8 mouse cellular contexts compared by ENCODE assay signal in genomic region chr5:127290461-127291250, GRCm38 (mm10). TPM values are rescaled to one million over a fixed set of nuclear protein-coding genes. Genes with fewer than 3 reads are reported as not detected.
DNase-seq lines count a peak whose midpoint lies in the region; ATAC-seq lines count a peak whose summit lies in the region.
"Had no signal": no experiment of that assay in that cellular context is flagged by ENCODE, and none has a peak within 500 bp of the region (broad histone marks: within the 10 kb centered on the region; RNA-seq: fewer than 3 reads in every experiment).

No protein-coding gene starts in this region.

- H3K27me3 ChIP-seq in forebrain, embryonic 15.5 days, result no peaks in the 10 kb centered on the region
- no peaks in the 10 kb centered on the region for H3K27me3 ChIP-seq in limb, embryonic 10.5 days (ENCODE audit: low read depth, poor library complexity, severe bottlenecking)

- H3K9ac ChIP-seq in forebrain, embryonic 15.5 days (replicated peaks), result no peak overlapping the region

- 0 out of 2 replicates have a peak, but pooled peaks have one; percentile 41 for ATAC-seq in forebrain, embryonic 15.5 days (replicated peaks)

- no peaks in the 10 kb centered on the region for H3K36me3 ChIP-seq in forebrain, embryonic 15.5 days
- peaks cover 58% of the 10 kb centered on the region for H3K36me3 ChIP-seq in limb, embryonic 10.5 days

- DNase-seq in urinary bladder, postnatal 14 days (ENCODE audit: low spot score), result peak; percentile 5
- DNase-seq in urinary bladder, postnatal 4 days (ENCODE audit: low spot score in 2 of 2), result no peak
- DNase-seq in limb, embryonic 10.5 days (ENCODE audit: low spot score), result no peak
- no peak for DNase-seq in retina, embryonic 14.5 days (ENCODE audit: low spot score)
- DNase-seq in right cerebral cortex, postnatal 14 days, result no peak
- no peak for DNase-seq in ovary, postnatal 36 days (ENCODE audit: low spot score)
- DNase-seq: thymus, postnatal 14 days had no signal

- no peak overlapping the region for H3K4me3 ChIP-seq in forebrain, embryonic 15.5 days
- no peak overlapping the region for H3K4me3 ChIP-seq in limb, embryonic 10.5 days

- no peak overlapping the region for H3K4me2 ChIP-seq in forebrain, embryonic 15.5 days (replicated peaks)

- H3K4me1 ChIP-seq in forebrain, embryonic 15.5 days, result peaks cover 9% of the 10 kb centered on the region; the same call in 1 of the 2 replicates
- peaks cover 26% of the 10 kb centered on the region for H3K4me1 ChIP-seq in limb, embryonic 10.5 days

- H3K27ac ChIP-seq in forebrain, embryonic 15.5 days (replicated peaks), result peak overlapping the region; percentile 54
- 0 out of 2 replicates have a peak overlapping the region, but pooled peaks have one; percentile 6 for H3K27ac ChIP-seq in limb, embryonic 10.5 days

- 71% methylated on average over 17 of the region's 17 CpGs for WGBS in forebrain, embryonic 15.5 days
- WGBS in limb, embryonic 10.5 days, result 91% methylated on average over 17 of the region's 17 CpGs

- H3K9me3 ChIP-seq in forebrain, embryonic 15.5 days, result no peaks in the 10 kb centered on the region
- H3K9me3 ChIP-seq in limb, embryonic 10.5 days (replicated peaks), result no peaks in the 10 kb centered on the region

RNA-seq across cellular contexts. Expression of gene Tmem132c, which starts 49.0 kb away (rescaled TPM):
- polyA plus RNA-seq in forebrain, embryonic 15.5 days (2015; fragmentation: Nextera tagmentation; extraction: Ambion mirVana), result 6.3 and 7.5 TPM in 2 replicates
- polyA plus RNA-seq in limb, embryonic 10.5 days (2016; fragmentation: Nextera tagmentation; extraction: Ambion mirVana), result 40.4 and 44.7 TPM in 2 replicates
